8 mouse cellular contexts compared by ENCODE assay signal in genomic region chr17:71485791-71486230, GRCm38 (mm10). TPM values are rescaled to one million over a fixed set of nuclear protein-coding genes. Genes with fewer than 3 reads are reported as not detected.
DNase-seq lines count a peak whose midpoint lies in the region; ATAC-seq and TF ChIP-seq lines count a peak whose summit lies in the region.

No protein-coding gene starts in this region.

- TF ChIP-seq POLR2A in liver, adult 2 months (IDR thresholded peaks at IDR 0.05; ENCODE audit: extremely low read depth, insufficient read depth, low read length), result no peak

- H3K4me1 ChIP-seq in liver, adult 2 months (ENCODE audit: control insufficient read depth, insufficient read depth, low read length), result peaks cover 5% of the 10 kb centered on the region
- peaks cover 19% of the 10 kb centered on the region for H3K4me1 ChIP-seq in kidney, embryonic 16.5 days (ENCODE audit: insufficient read depth, low read length)

- peak; percentile 25 for DNase-seq in liver, adult 2 months (ENCODE audit: extremely low read depth, low read depth, low spot score)
- DNase-seq in liver, result no peak
- DNase-seq in lung, postnatal 36 days, result peak; percentile 61
- peak; percentile 9 to 61 for DNase-seq in thymus, adult 18-20 months
- no peak for DNase-seq in yolk sac, embryonic 10.5 days (ENCODE audit: low spot score)
- no peak for DNase-seq in layer of hippocampus, postnatal 25 days (ENCODE audit: extremely low spot score in 1 of 2, low spot score in 1 of 2)

- no peaks in the 10 kb centered on the region for H3K36me3 ChIP-seq in liver, adult 2 months (ENCODE audit: control insufficient read depth, insufficient read depth, low read length)
- H3K36me3 ChIP-seq in kidney, embryonic 16.5 days (ENCODE audit: insufficient read depth, low read length), result no peaks in the 10 kb centered on the region

- H3K27ac ChIP-seq in liver, adult 2 months (replicated peaks; ENCODE audit: insufficient read depth, low read depth, low read length), result peak overlapping the region; percentile 52
- H3K27ac ChIP-seq in kidney, embryonic 16.5 days (ENCODE audit: low read length), result peak overlapping the region; percentile 93

- H3K79me2 ChIP-seq in liver, adult 2 months (ENCODE audit: control insufficient read depth, insufficient read depth, low read length), result no peaks in the 10 kb centered on the region

- H3K9ac ChIP-seq in liver, adult 2 months (ENCODE audit: low read depth, low read length), result no peak overlapping the region
- H3K9ac ChIP-seq in kidney, embryonic 16.5 days (replicated peaks; ENCODE audit: low read length), result peak overlapping the region; percentile 51

- no peak overlapping the region for H3K4me3 ChIP-seq in liver, adult 2 months (ENCODE audit: insufficient read depth, low read depth, low read length)
- peak overlapping the region; percentile 25 for H3K4me3 ChIP-seq in kidney, embryonic 16.5 days (ENCODE audit: low read length)

- H3K9me3 ChIP-seq in kidney, embryonic 16.5 days (ENCODE audit: low read length), result no peaks in the 10 kb centered on the region

- TF ChIP-seq CTCF in liver, adult 2 months (IDR thresholded peaks at IDR 0.05; ENCODE audit: low read depth, low read length), result no peak

- peak; percentile 62 for ATAC-seq in granulocyte monocyte progenitor cell, adult 5-6 weeks (replicated peaks; ENCODE audit: poor library complexity, severe bottlenecking)
- ATAC-seq in kidney, embryonic 16.5 days (ENCODE audit: low FRiP score, low TSS enrichment), result peak; percentile 49

- H3K4me2 ChIP-seq in kidney, embryonic 16.5 days (replicated peaks; ENCODE audit: low read depth, low read length), result peak overlapping the region; percentile 46

- no peaks in the 10 kb centered on the region for H3K27me3 ChIP-seq in liver, adult 2 months (ENCODE audit: control insufficient read depth, insufficient read depth, low read length)
- H3K27me3 ChIP-seq in kidney, embryonic 16.5 days (ENCODE audit: insufficient read depth, low read length), result no peaks in the 10 kb centered on the region

- WGBS in liver, adult 2 months, result 74% methylated on average over 12 of the region's 12 CpGs
- 19% methylated on average over 12 of the region's 12 CpGs for WGBS in kidney, embryonic 16.5 days

RNA-seq across cellular contexts. Expression of gene Smchd1, which starts 10.7 kb away (rescaled TPM):
- 16.0 and 17.1 TPM in 2 replicates for total RNA-seq in liver, adult 2 months (2014; rRNA removed)
- polyA plus RNA-seq in liver, adult 2 months (2012; rRNA removed), result 1.8 and 2.5 TPM in 2 replicates
- total RNA-seq in granulocyte monocyte progenitor cell, adult 5-6 weeks (2014; fragmentation: Nextera tagmentation), result 98.4 and 118 TPM in 2 replicates
- 162 and 168 TPM in 2 replicates for total RNA-seq in granulocyte monocyte progenitor cell, adult 5-6 weeks (2017)
- 54.7 and 69.7 TPM in 2 replicates for polyA plus RNA-seq in kidney, embryonic 16.5 days (2015; fragmentation: Nextera tagmentation; extraction: Ambion mirVana)
- 10 to 100 TPM; 28.8 to 33.8 TPM for total RNA-seq in layer of hippocampus, postnatal 25 days (2021)

RNA-seq across cellular contexts. Expression of gene Gm4707, which starts 26.1 kb away (rescaled TPM):
- 0.92 and 1.1 TPM in 2 replicates for total RNA-seq in liver, adult 2 months (2014; rRNA removed)
- 0.07 TPM in 1 of 2 replicates, not detected in the other for polyA plus RNA-seq in liver, adult 2 months (2012; rRNA removed)
- total RNA-seq in granulocyte monocyte progenitor cell, adult 5-6 weeks (2014; fragmentation: Nextera tagmentation), result 6.0 and 7.7 TPM in 2 replicates
- total RNA-seq in granulocyte monocyte progenitor cell, adult 5-6 weeks (2017), result 1.0 and 4.9 TPM in 2 replicates
- 2.7 and 5.7 TPM in 2 replicates for polyA plus RNA-seq in kidney, embryonic 16.5 days (2015; fragmentation: Nextera tagmentation; extraction: Ambion mirVana)
- 1 to 10 TPM; 1.6 to 2.6 TPM for total RNA-seq in layer of hippocampus, postnatal 25 days (2021)

RNA-seq across cellular contexts. Expression of gene Ndc80, which starts 40.8 kb away (rescaled TPM):
- total RNA-seq in liver, adult 2 months (2014; rRNA removed), result 0.34 and 0.46 TPM in 2 replicates
- not detected in 2 replicates for polyA plus RNA-seq in liver, adult 2 months (2012; rRNA removed)
- 23.1 and 24.6 TPM in 2 replicates for total RNA-seq in granulocyte monocyte progenitor cell, adult 5-6 weeks (2014; fragmentation: Nextera tagmentation)
- 76.7 and 80.4 TPM in 2 replicates for total RNA-seq in granulocyte monocyte progenitor cell, adult 5-6 weeks (2017)
- polyA plus RNA-seq in kidney, embryonic 16.5 days (2015; fragmentation: Nextera tagmentation; extraction: Ambion mirVana), result 50.7 and 51.2 TPM in 2 replicates
- total RNA-seq in layer of hippocampus, postnatal 25 days (2021), result under 1 TPM; 0.38 to 0.69 TPM

Comparison
In these comparisons a context has a peak if more than half of its experiments do, and no peak if none do; other contexts are left out.
1. DNase-seq: peak in liver, adult 2 months (single experiment), lung, postnatal 36 days (single experiment) and thymus, adult 18-20 months (2 of 2); none in liver (single experiment), yolk sac, embryonic 10.5 days (single experiment) and layer of hippocampus, postnatal 25 days (0 of 2).
2. RNA of gene Ndc80, which starts 40.8 kb away (total RNA-seq): 23.1 to 80.4 TPM in granulocyte monocyte progenitor cell, adult 5-6 weeks; 0.38 to 0.69 TPM in layer of hippocampus, postnatal 25 days and 0.34 to 0.46 TPM in liver, adult 2 months; every median in the first group is over 10 times any median in the second.